Mouse (Mus musculus): Measurements from ENCODE around the gene Gfpt1.
A peak's percentile ranks its signal among the peaks of the same experiment; 100 is the strongest.

GRCm38 (mm10) chr6:87009692-87010328 is 32.8 kb upstream of the Gfpt1 start:
- no peak for TF ChIP-seq CTCF (IDR thresholded peaks at IDR 0.05; ENCODE audit: low read depth)
- TF ChIP-seq EP300 (IDR thresholded peaks at IDR 0.05; ENCODE audit: low read depth), result 0 out of 2 replicates have a peak, but pooled peaks have one; percentile 61

All from heart, postnatal 0 days (tissue).